8 mouse cellular contexts compared by ENCODE assay signal in genomic region chr11:88820742-88821576, GRCm38 (mm10). TPM values are rescaled to one million over a fixed set of nuclear protein-coding genes. Genes with fewer than 3 reads are reported as not detected.
A peak's percentile ranks its signal among the peaks of the same experiment; 100 is the strongest.
DNase-seq lines count a peak whose midpoint lies in the region; ATAC-seq lines count a peak whose summit lies in the region.

No protein-coding gene starts in this region.

- peak; percentile 36 for ATAC-seq in midbrain, embryonic 16.5 days

- intact Hi-C loops in left cerebral cortex, postnatal 4 days (cut with DNase I), result loop anchor here (5.0 to 10.0 kb wide), 3 partner anchors 526 to 849 kb away; partner anchors contain the start of gene Ccdc182

- H3K4me1 ChIP-seq in midbrain, embryonic 16.5 days (ENCODE audit: control insufficient read depth, insufficient read depth, low read length), result peaks cover 20% of the 10 kb centered on the region

- H3K27me3 ChIP-seq in midbrain, embryonic 16.5 days (ENCODE audit: control insufficient read depth, insufficient read depth, low read depth, low read length), result no peaks in the 10 kb centered on the region

- DNase-seq in left cerebral cortex, postnatal 4 days, result peak; percentile 49
- DNase-seq in left cerebral cortex, adult 11 months (ENCODE audit: low spot score), result no peak
- DNase-seq in heart, adult 8-10 months (ENCODE audit: low spot score), result peak; percentile 53
- peak; percentile 55 to 71 for DNase-seq in kidney, postnatal 4 days
- no peak for DNase-seq in urinary bladder, postnatal 10 days (ENCODE audit: low spot score)
- DNase-seq in B cell, adult 2 months, result no peak
- DNase-seq in ovary, postnatal 14 days (ENCODE audit: low spot score), result no peak

- peak overlapping the region; percentile 42 for H3K4me2 ChIP-seq in midbrain, embryonic 16.5 days (ENCODE audit: low read length)

- 6% methylated on average over 24 of the region's 24 CpGs for WGBS in midbrain, embryonic 16.5 days

- H3K27ac ChIP-seq in midbrain, embryonic 16.5 days (ENCODE audit: low read length), result peak overlapping the region; percentile 63

- H3K36me3 ChIP-seq in midbrain, embryonic 16.5 days (ENCODE audit: control insufficient read depth, insufficient read depth, low read length), result no peaks in the 10 kb centered on the region

- no peaks in the 10 kb centered on the region for H3K9me3 ChIP-seq in midbrain, embryonic 16.5 days (replicated peaks; ENCODE audit: control insufficient read depth, low read length, poor library complexity, severe bottlenecking)

- H3K9ac ChIP-seq in midbrain, embryonic 16.5 days (ENCODE audit: low read depth, low read length), result no peak overlapping the region

- H3K4me3 ChIP-seq in midbrain, embryonic 16.5 days (ENCODE audit: low read depth, low read length), result 0 out of 2 replicates have a peak overlapping the region, but pooled peaks have one; percentile 5

RNA-seq across cellular contexts. Expression of gene Akap1, which starts 43.4 kb away (rescaled TPM):
- 10 to 100 TPM; 52.9 to 55.4 TPM for total RNA-seq in left cerebral cortex, postnatal 4 days (2021)
- 100 to 1,000 TPM; 113 to 148 (median 138) TPM for total RNA-seq in heart, adult 8-10 months (2022)
- polyA plus RNA-seq in midbrain, embryonic 16.5 days (2015; fragmentation: Nextera tagmentation; extraction: Ambion mirVana), result 31.2 and 33.3 TPM in 2 replicates

Comparison
In these comparisons a context has a peak if more than half of its experiments do, and no peak if none do; other contexts are left out.
1. DNase-seq: peak in left cerebral cortex, postnatal 4 days (single experiment), heart, adult 8-10 months (single experiment) and kidney, postnatal 4 days (2 of 2); none in left cerebral cortex, adult 11 months (single experiment), urinary bladder, postnatal 10 days (single experiment), B cell, adult 2 months (0 of 2) and ovary, postnatal 14 days (single experiment).